Mouse (Mus musculus): ENCODE measurements around the gene 1700016D06Rik.

DNA sequence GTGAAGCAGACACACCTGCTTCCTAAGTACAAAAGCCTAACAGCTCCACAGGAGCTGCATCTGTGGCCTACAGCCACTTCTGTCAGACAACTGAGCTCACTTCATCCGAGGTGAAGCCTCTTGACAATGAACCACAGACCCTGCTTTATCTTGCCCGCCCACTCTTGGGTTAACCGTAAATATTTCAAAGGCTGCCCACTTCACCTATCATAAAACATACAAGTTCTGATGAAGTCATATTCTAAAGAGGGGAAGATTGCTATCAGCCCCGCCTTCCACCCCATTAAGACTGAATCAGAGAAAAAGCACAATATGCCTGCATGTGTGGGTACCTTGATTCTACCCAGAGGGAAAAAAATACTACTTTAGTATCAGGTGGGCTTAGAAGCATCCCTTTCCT lies 75.8 kb downstream of the 1700016D06Rik start:
- TF ChIP-seq CTCF (IDR thresholded peaks at IDR 0.05; ENCODE audit: low read depth) (no peak), EP300 (IDR thresholded peaks at IDR 0.05; ENCODE audit: low read depth) (no peak)
